Mouse (Mus musculus) intestine, postnatal 0 days (tissue): ENCODE measurements around the gene Ppib. TPM values are rescaled to one million over a fixed set of nuclear protein-coding genes. Genes with fewer than 3 reads are reported as not detected.

Experiments
- ATAC-seq: fragments of 200-750 bp; cut with Nextera tagmentation; 2 replicates; pipeline ENCODE4 v1.8.0; 2017; ENCODE audit warnings: mild to moderate bottlenecking, moderate TSS enrichment, moderate library complexity
- H3K27ac ChIP-seq: fragments of 300-500 bp; sonication (generic); 2 replicates; pipeline ENCODE4 v1.5.1; 2014; ENCODE audit warnings: mild to moderate bottlenecking, low read depth, low read length, moderate library complexity
- H3K27me3 ChIP-seq: fragments of 300-500 bp; sonication (generic); replicated peaks from 2 replicates; pipeline ENCODE4 v1.6.1; 2014; ENCODE audit warnings: low read length, mixed read lengths; ENCODE audit not compliant: control insufficient read depth, insufficient read depth
- H3K36me3 ChIP-seq: fragments of 300-500 bp; sonication (generic); 2 replicates; pipeline ENCODE4 v1.6.1; 2014; ENCODE audit warnings: mild to moderate bottlenecking, moderate library complexity; ENCODE audit not compliant: control insufficient read depth, insufficient read depth
- H3K4me1 ChIP-seq: fragments of 300-500 bp; sonication (generic); replicated peaks from 2 replicates; pipeline ENCODE4 v1.6.1; 2014; ENCODE audit warnings: antibody characterized with exemption, low read length, mixed read lengths; ENCODE audit not compliant: control insufficient read depth, insufficient read depth
- H3K4me2 ChIP-seq: fragments of 300-500 bp; sonication (generic); replicated peaks from 2 replicates; pipeline ENCODE4 v1.6.1; 2014; ENCODE audit warnings: low read depth, mild to moderate bottlenecking, moderate library complexity
- H3K4me3 ChIP-seq: fragments of 300-500 bp; sonication (generic); 2 replicates; pipeline ENCODE4 v1.5.1; 2014; ENCODE audit warnings: low read depth, low read length
- H3K9ac ChIP-seq: fragments of 300-500 bp; sonication (generic); 2 replicates; pipeline ENCODE4 v1.6.1; 2014; ENCODE audit warnings: mild to moderate bottlenecking, low read depth, low read length
- H3K9me3 ChIP-seq: fragments of 300-500 bp; sonication (generic); 2 replicates; pipeline ENCODE4 v1.6.1; 2016; ENCODE audit warnings: mixed run types; ENCODE audit not compliant: control insufficient read depth
- CTCF ChIP-seq: sonication (generic); IDR thresholded peaks from 2 replicates; pipeline ENCODE4 v1.5.1; 2016; ENCODE audit warnings: low read depth, mild to moderate bottlenecking, control low read depth, antibody characterized with exemption, moderate library complexity
- WGBS: fragments of 180-500 bp; shearing (Covaris S2); extraction: QIAGEN DNeasy Blood & Tissue Kit; methylation state at CpG from one replicate; pipeline ENCODE4 v1.1.7; 2014; 5-methylcytosine and 5-hydroxymethylcytosine counted together
- polyA plus RNA-seq: library from polyadenylated mRNA; unstranded; fragments of >200 nt; fragmentation: Nextera tagmentation; extraction: Ambion mirVana; gene quantifications from 2 replicates; pipeline ENCODE4 v1.2.1, GENCODE M21; 2015

Ppib gene
- polyA plus RNA-seq, 1 experiment from 2014 or later = 508 TPM

GRCm38 (mm10) chr9:66105168-66105567, 45.1 kb downstream of the Ppib start:
- Histone ChIP-seq H3K36me3 (peaks cover 84% of the 10 kb centered on the region), H3K4me2 (no peak overlapping the region), H3K4me3 (no peak overlapping the region), H3K9ac (no peak overlapping the region), H3K9me3 (no peaks in the 10 kb centered on the region), H3K27ac (no peak overlapping the region), H3K27me3 (no peaks in the 10 kb centered on the region), H3K4me1 (no peaks in the 10 kb centered on the region)
- TF ChIP-seq CTCF = no peak
- 77% methylated on average over 8 of the region's 8 CpGs for WGBS
- ATAC-seq = no peak

DNA sequence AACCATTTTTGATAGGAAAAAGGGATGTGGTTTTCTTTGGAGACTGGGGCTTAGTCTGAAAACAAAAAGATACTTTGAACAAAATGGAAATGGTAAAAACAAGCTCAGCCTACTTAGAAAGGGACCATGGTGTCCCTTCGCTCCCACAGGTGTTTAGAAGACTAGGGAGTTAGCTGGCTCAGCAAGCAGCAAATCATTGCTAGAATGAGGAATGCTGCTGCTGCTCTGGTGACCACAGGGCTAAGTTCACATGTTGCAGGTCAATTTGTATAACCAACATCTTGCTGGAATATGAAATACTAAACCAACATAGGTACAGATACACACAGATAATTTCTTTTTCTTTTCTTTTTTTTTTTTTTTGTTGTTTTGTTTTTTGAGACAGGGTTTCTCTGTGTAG, 49.6 kb downstream of the Ppib start:
- Histone ChIP-seq H3K36me3 (peaks cover 55% of the 10 kb centered on the region), H3K27ac (peak overlapping the region; percentile 70)
- 77% methylated on average over 1 of the region's 1 CpGs for WGBS

GRCm38 (mm10) chr9:66110126-66110525, 50.1 kb downstream of the Ppib start:
- peak; percentile 56; the same call in 1 of the 2 replicates for ATAC-seq
- H3K9me3 ChIP-seq = no peaks in the 10 kb centered on the region
- WGBS = 48% methylated on average over 8 of the region's 8 CpGs
- H3K4me1 ChIP-seq = no peaks in the 10 kb centered on the region
- no peak overlapping the region for H3K4me3 ChIP-seq
- no peak for TF ChIP-seq CTCF
- no peak overlapping the region for H3K4me2 ChIP-seq
- H3K9ac ChIP-seq = no peak overlapping the region
- H3K27ac ChIP-seq = peak overlapping the region; percentile 70
- H3K36me3 ChIP-seq = peaks cover 54% of the 10 kb centered on the region
- H3K27me3 ChIP-seq = no peaks in the 10 kb centered on the region

More for the DNA sequence above, 49.6 kb downstream of the Ppib start:
- Histone ChIP-seq H3K9me3 (no peaks in the 10 kb centered on the region), H3K4me1 (no peaks in the 10 kb centered on the region), H3K27me3 (no peaks in the 10 kb centered on the region), H3K9ac (no peak overlapping the region), H3K4me3 (no peak overlapping the region), H3K4me2 (no peak overlapping the region)
- no peak for TF ChIP-seq CTCF
- ATAC-seq = no peak

DNA sequence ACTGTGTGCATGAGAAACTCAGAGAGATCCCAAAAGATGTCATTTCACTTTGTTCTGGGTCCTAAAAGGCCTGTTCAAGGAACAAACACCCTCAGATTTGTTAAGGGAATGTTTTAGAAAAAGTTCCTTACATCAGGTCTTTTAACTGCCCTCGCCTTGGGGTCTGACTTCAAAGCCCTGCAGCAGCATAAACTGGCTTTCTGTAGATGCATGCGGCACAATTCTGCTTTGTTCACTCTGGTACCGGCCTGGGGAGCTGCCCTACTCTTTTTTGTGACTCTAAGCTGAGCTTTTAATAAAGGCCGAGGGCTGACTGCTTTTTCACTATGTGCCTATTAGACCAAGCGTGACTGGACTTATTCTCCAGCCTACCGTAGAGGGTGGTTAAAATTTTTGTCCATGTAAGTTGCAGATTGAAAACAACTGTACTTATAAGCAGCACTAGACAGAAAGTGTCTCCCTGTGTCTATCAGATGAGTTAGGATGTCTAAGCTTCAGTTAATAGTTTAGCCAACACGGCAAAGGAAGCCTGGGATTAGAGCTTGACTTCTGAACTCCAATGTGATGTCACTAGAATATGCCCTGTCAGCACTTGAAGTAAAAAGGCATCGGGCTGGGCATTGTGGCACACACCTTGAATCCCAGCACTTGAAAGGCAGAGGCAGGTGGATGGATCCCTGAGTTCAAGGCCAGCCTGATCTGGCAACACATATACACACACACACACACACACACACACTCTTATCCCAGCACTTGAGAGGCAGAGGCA, 50.8 kb downstream of the Ppib start:
- no peak overlapping the region for H3K4me3 ChIP-seq
- no peaks in the 10 kb centered on the region for H3K27me3 ChIP-seq
- TF ChIP-seq CTCF = no peak
- H3K36me3 ChIP-seq = peaks cover 52% of the 10 kb centered on the region
- WGBS = 81% methylated on average over 8 of the region's 8 CpGs
- no peak for ATAC-seq
- no peak overlapping the region for H3K9ac ChIP-seq
- H3K4me2 ChIP-seq = no peak overlapping the region
- no peaks in the 10 kb centered on the region for H3K4me1 ChIP-seq
- H3K27ac ChIP-seq = peak overlapping the region; percentile 70
- H3K9me3 ChIP-seq = no peaks in the 10 kb centered on the region

DNA sequence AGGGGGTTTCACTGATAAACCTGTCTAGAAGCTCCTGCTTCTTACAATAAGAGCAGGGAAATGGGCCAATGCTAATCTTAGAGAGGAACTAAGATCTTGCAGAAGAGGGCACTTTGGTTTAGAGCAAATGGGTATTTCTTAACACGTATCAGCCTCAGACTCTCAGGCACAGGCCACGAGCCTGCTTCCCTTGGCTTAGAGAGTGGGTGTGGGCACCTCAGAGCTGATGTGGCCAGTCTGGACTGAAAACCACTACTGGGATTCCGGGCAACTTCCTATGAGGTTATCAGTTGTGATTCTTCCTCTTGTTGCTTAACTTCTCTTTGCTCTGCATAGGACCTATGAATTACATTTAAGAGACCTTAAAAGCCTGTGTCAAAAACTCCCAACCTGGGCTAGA, 54.3 kb downstream of the Ppib start:
- no peak overlapping the region for H3K27ac ChIP-seq
- 90% methylated on average over 3 of the region's 3 CpGs for WGBS
- H3K4me2 ChIP-seq = no peak overlapping the region
- no peaks in the 10 kb centered on the region for H3K9me3 ChIP-seq
- no peak for ATAC-seq
- H3K36me3 ChIP-seq = peaks cover 21% of the 10 kb centered on the region
- peaks cover 10% of the 10 kb centered on the region; the same call in 1 of the 2 replicates for H3K4me1 ChIP-seq
- H3K27me3 ChIP-seq = no peaks in the 10 kb centered on the region
- H3K4me3 ChIP-seq = no peak overlapping the region
- TF ChIP-seq CTCF = no peak
- no peak overlapping the region for H3K9ac ChIP-seq

Other genes with a start within 250 kb of the Ppib start
- gene Zfp609, start 232.7 kb upstream of the Ppib start, polyA plus RNA-seq = 3.1 and 3.7 TPM in 2 replicates
- gene Pclaf, start 170.0 kb upstream of the Ppib start, polyA plus RNA-seq = 51.6 and 54.5 TPM in 2 replicates
- gene Trip4, start 151.4 kb upstream of the Ppib start, polyA plus RNA-seq = 13.1 and 13.4 TPM in 2 replicates
- 5.7 and 7.2 TPM in 2 replicates for gene Csnk1g1, start 151.3 kb upstream of the Ppib start, polyA plus RNA-seq
- 0.98 and 1.4 TPM in 2 replicates for gene Snx22, start 9.5 kb downstream of the Ppib start, polyA plus RNA-seq
- gene Snx1, start 66.4 kb downstream of the Ppib start, polyA plus RNA-seq = 122 and 133 TPM in 2 replicates
- 201 and 207 TPM in 2 replicates for gene Ciao2a, start 66.4 kb downstream of the Ppib start, polyA plus RNA-seq
- gene Dapk2, start 98.0 kb downstream of the Ppib start, polyA plus RNA-seq = 14.7 and 16.9 TPM in 2 replicates